Mouse (Mus musculus) embryonic fibroblast, embryonic 13.5 days (primary cell): ENCODE measurements around the gene Ing2.

Source experiments
- CTCF ChIP-seq: IDR thresholded peaks from 2 replicates; pipeline ENCODE4 v1.5.1; 2011; ENCODE audit warnings: mild to moderate bottlenecking, control low read depth, low read length, moderate library complexity, borderline replicate concordance; ENCODE audit not compliant: insufficient read depth
- POLR2A ChIP-seq: IDR thresholded peaks from 2 replicates; pipeline ENCODE4 v1.6.1; 2011; ENCODE audit warnings: low read depth, mild to moderate bottlenecking, control low read depth, low read length, moderate library complexity

GRCm38 (mm10) chr8:47690674-47691078, 15.3 kb upstream of the Ing2 start:
- TF ChIP-seq CTCF: no peak
- no peak for TF ChIP-seq POLR2A
